Mouse (Mus musculus): ENCODE data around the gene Nsd2. TPM values are rescaled to one million over a fixed set of nuclear protein-coding genes. Genes with fewer than 3 reads are reported as not detected.
"Not testable (repeated sequence)": the region's sequence is repeated elsewhere in the genome, so short reads cannot be mapped to it uniquely, and the experiment has no call there.

The Nsd2 gene
- polyA plus RNA-seq, 1 experiment from 2014 or later: 68.8 TPM

DNA sequence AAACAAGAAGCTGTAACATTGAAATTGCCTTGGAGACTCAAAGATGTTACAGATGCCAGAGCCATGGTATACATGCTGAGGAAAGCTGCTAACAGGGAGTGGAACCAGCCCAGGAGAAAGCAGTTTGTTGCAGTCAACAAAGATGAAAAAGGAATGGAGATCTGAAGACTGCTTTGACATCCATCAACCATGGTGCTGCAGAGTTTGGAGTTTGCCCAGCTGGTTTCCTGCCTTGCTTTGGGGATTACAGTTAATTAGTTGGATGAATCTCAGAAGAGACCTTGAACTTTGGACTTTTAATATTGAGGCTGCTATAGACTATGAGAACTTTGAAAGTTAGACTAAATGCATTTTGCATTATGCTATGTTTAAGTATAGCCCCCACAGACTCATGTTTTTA, 94.5 kb downstream of the Nsd2 start:
- H3K36me3 ChIP-seq: peaks cover 64% of the 10 kb centered on the region
- not testable (repeated sequence) for H3K9me3 ChIP-seq; H3K4me3 ChIP-seq; H3K4me1 ChIP-seq (replicated peaks); H3K9ac ChIP-seq; H3K4me2 ChIP-seq; ATAC-seq (ENCODE audit: low read depth); H3K27me3 ChIP-seq; H3K27ac ChIP-seq (replicated peaks)

DNA sequence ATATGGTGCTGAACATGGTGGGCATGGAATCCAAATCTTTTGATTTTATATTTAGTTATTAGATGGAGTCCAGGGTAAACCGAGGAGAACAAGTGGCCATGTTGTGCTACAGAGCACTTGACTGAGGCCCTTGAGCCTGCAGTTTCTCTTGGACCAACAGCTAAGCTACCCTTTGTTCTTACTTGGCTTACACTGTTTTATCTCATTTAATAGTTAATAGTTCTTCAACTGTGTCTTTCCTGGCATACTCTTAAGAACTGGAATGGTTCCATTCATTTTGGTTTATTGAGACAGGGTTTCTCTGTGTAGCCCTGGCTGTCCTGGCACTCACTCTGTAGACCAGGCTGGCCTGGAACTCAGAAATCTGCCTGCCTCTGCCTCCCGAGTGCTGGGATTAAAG, 96.1 kb downstream of the Nsd2 start:
- H3K4me3 ChIP-seq: not testable (repeated sequence)

DNA sequence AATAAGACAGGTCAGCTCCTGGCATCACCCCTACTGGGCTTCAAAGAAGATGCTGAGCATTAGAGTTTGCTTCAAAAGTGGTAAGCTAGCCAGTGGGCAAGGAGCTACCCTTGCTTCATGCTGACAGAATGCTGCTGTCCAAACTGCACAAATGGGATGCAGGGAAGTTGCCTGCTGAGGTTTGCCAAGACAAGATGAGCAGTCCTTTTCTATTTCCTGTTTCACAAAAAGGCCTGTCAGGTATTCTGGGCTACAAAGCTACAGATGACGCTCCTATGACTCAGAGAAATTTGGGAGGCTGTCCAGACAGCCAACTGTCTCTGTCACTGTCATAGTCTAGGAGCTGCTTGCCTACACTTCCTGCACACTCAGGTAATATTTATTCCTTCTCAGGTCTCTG, 98.9 kb downstream of the Nsd2 start:
- ATAC-seq (ENCODE audit: low read depth): no peak
- Histone ChIP-seq H3K36me3 (peaks cover 64% of the 10 kb centered on the region), H3K4me1 (replicated peaks) (no peaks in the 10 kb centered on the region), H3K4me3 (no peak overlapping the region), H3K4me2 (no peak overlapping the region), H3K9ac (no peak overlapping the region), H3K9me3 (no peaks in the 10 kb centered on the region), H3K27me3 (no peaks in the 10 kb centered on the region), H3K27ac (replicated peaks) (no peak overlapping the region)
- 92% methylated on average over 1 of the region's 1 CpGs for WGBS

More for the DNA sequence above, 96.1 kb downstream of the Nsd2 start:
- H3K4me2 ChIP-seq; ATAC-seq (ENCODE audit: low read depth); H3K9ac ChIP-seq; H3K9me3 ChIP-seq; H3K27me3 ChIP-seq; H3K27ac ChIP-seq (replicated peaks); H3K4me1 ChIP-seq (replicated peaks): not testable (repeated sequence)
- WGBS: 95% methylated on average over 2 of the region's 2 CpGs
- peaks cover 79% of the 10 kb centered on the region for H3K36me3 ChIP-seq

DNA sequence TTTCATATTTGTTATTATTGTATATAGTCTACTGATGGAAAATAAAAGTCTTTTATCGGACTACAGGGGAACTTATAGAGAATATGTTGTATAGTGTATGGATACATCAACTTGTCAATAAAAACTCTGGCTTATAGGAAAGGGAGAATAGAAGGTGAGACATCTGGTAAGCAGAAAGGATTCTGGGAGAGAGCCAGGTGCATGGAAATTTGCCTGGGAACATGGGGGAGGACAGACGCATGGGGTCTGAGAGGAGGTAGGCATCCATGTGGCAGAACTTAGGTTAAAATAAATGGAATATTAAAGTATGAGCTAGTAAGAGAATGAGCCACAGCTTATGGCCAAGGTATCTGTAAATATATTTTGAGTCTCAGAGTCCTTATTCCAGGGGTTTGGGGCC, 99.5 kb downstream of the Nsd2 start:
- no peaks in the 10 kb centered on the region for H3K9me3 ChIP-seq
- H3K4me3 ChIP-seq: no peak overlapping the region
- peaks cover 62% of the 10 kb centered on the region for H3K36me3 ChIP-seq
- 96% methylated on average over 2 of the region's 2 CpGs for WGBS
- no peaks in the 10 kb centered on the region for H3K4me1 ChIP-seq (replicated peaks)
- H3K27ac ChIP-seq (replicated peaks): no peak overlapping the region
- no peak overlapping the region for H3K9ac ChIP-seq
- no peak for ATAC-seq (ENCODE audit: low read depth)
- no peak overlapping the region for H3K4me2 ChIP-seq
- H3K27me3 ChIP-seq: no peaks in the 10 kb centered on the region

DNA sequence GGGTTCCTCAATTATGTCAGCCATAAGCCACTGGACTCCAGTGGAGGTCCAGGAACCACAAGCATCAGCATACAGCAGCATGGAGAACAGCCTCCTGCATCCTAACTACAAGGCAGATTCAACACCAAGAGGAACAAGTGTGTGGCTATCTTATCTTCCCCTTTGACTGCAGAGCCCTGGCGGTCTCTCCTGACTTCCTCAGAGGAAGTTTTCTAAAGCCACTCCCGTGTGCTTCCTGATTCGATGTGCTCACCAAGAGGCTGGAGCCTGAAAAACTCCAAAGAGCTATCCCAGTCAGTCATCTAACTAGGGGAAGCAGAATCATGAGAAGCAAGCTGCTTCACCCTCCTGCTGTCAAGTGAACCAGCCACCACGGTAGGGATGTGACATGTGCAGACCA, 100.4 kb downstream of the Nsd2 start:
- no peak overlapping the region for H3K27ac ChIP-seq (replicated peaks)
- peaks cover 54% of the 10 kb centered on the region for H3K36me3 ChIP-seq
- no peaks in the 10 kb centered on the region for H3K27me3 ChIP-seq
- no peaks in the 10 kb centered on the region for H3K4me1 ChIP-seq (replicated peaks)
- WGBS: 87% methylated on average over 4 of the region's 4 CpGs
- no peak for ATAC-seq (ENCODE audit: low read depth)
- no peak overlapping the region for H3K4me3 ChIP-seq
- no peak overlapping the region for H3K9ac ChIP-seq
- no peaks in the 10 kb centered on the region for H3K9me3 ChIP-seq
- no peak overlapping the region for H3K4me2 ChIP-seq

DNA sequence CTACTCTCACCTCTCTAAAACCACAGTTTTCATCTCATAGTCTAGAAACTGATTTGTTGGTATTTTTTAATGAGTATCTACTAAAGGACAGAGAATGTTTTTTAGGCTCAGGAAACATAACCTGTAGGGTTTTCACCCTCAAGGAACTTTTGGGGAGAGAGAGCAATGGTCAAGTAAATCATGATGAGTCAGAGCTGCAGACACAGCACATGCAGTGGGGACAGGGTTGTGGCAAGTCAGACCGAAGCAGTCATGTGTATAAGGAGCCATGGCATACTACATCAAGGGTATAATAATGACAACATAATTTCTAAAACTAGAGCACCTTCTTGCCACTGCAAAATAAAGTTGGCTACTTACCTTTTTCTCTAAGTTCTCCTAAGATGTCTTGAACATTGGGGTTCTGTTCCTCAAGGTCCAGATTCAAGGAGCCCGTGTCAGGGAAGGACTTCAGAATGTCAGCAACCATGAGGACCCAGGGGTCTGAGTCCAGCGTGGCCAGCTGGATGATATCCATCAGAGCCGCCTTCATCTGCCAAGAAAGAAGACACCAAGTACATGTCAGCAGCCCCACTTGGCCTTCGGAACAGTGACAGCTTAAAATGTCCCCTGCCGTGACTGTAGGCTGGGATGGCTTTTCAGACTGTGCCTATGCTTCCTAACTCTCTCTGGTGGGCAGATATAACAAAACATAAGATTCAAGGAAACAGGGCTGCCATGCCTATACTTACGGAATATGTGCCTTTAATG, 101.1 kb downstream of the Nsd2 start:
- Histone ChIP-seq H3K27me3 (no peaks in the 10 kb centered on the region), H3K27ac (replicated peaks) (no peak overlapping the region), H3K4me2 (no peak overlapping the region), H3K9ac (no peak overlapping the region), H3K36me3 (peaks cover 54% of the 10 kb centered on the region), H3K9me3 (no peaks in the 10 kb centered on the region), H3K4me3 (no peak overlapping the region), H3K4me1 (replicated peaks) (no peaks in the 10 kb centered on the region)
- no peak for ATAC-seq (ENCODE audit: low read depth)
- WGBS: 87% methylated on average over 7 of the region's 7 CpGs

DNA sequence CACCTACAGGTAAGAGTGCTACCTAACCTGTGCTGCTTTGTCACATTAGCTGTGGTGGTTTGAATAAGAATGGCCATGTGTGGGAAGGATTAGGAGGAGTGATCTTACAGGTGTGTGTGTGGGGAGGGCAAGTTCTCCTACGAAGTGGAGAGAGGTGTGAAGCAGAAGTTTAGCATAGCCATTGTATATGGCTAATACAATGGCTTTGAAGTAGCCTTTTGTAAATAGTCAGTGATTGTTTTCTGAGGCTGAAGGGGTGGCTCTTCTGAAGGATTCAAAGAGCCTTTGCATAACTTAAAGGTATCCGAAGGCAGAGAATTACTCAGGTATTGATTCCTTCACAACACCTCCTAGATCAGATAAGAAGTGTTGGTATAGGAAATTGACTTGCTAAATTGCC, 102.0 kb downstream of the Nsd2 start:
- no peak for ATAC-seq (ENCODE audit: low read depth)
- 30% methylated on average over 2 of the region's 2 CpGs for WGBS
- H3K27ac ChIP-seq (replicated peaks): no peak overlapping the region
- H3K9me3 ChIP-seq: no peaks in the 10 kb centered on the region
- H3K4me1 ChIP-seq (replicated peaks): no peaks in the 10 kb centered on the region
- no peak overlapping the region for H3K4me3 ChIP-seq
- H3K27me3 ChIP-seq: no peaks in the 10 kb centered on the region
- no peak overlapping the region for H3K4me2 ChIP-seq
- no peak overlapping the region for H3K9ac ChIP-seq
- peaks cover 51% of the 10 kb centered on the region for H3K36me3 ChIP-seq

DNA sequence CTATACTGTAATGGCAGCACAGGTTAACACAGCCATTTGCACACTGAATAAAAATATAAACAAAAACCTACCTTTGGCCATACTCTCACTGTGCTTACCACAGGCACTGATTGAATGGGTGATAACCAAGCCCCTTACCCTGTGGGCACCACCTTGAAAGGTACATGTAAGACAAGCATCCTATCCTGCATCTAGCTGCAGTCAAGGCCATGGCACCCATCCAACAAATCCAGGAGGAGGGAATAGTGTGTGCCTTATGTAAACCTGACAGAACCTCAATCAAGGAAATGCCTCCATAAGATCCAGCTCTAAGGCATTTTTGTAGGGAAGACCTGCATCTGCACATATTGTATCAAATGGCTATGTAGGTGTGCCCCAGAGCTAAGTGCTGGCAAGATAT, 105.6 kb downstream of the Nsd2 start:
- Histone ChIP-seq H3K36me3 (peaks cover 49% of the 10 kb centered on the region), H3K4me3 (no peak overlapping the region), H3K4me2 (no peak overlapping the region), H3K9ac (no peak overlapping the region), H3K9me3 (0 out of 2 replicates have a peak, but pooled peaks cover 3% of the 10 kb centered on the region), H3K27ac (replicated peaks) (no peak overlapping the region), H3K27me3 (no peaks in the 10 kb centered on the region), H3K4me1 (replicated peaks) (no peaks in the 10 kb centered on the region)
- no peak for ATAC-seq (ENCODE audit: low read depth)

DNA sequence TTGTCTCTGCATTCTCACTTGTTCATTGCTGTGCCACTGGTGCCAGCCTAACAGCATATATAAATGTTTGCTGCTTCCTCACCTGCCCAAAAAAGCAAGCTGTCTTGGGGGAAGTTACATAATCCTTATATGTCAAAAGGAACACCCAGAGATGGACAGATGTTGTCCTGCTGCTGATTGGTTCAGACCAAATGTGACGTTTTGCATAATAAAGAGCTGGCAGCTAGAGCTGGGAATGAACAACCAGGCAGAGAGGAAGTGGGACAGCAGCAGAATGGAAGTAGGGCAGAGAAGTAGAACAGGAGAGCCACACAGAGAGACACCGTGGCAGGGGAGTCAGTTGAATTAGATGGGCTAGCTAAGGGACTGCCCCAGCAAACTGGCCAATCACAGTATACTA, 111.9 kb downstream of the Nsd2 start:
- Histone ChIP-seq H3K36me3 (peaks cover 36% of the 10 kb centered on the region), H3K27ac (replicated peaks) (no peak overlapping the region), H3K9ac (no peak overlapping the region), H3K27me3 (no peaks in the 10 kb centered on the region), H3K4me2 (no peak overlapping the region), H3K9me3 (0 out of 2 replicates have a peak, but pooled peaks cover 3% of the 10 kb centered on the region), H3K4me1 (replicated peaks) (peaks cover 31% of the 10 kb centered on the region), H3K4me3 (no peak overlapping the region)
- WGBS: 84% methylated on average over 2 of the region's 2 CpGs
- ATAC-seq (ENCODE audit: low read depth): no peak

DNA sequence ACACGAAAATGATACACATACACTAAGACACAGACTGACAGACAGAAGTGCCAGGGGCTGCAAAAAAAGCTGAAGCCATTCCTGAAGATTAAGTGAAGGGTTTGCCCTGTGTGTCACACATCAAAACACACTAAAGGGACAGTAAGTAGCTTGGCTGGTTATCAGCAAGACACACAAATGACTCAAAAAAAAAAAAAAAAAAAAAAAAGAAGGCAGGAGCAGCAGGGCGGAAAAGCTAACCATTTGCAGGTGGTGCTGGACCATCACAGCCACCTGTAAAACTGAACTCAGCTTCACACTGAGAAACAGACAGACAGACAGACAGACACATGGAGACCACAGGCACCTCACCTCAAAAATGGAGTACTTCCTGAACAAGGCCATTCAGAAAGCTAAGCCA, 113.6 kb downstream of the Nsd2 start:
- H3K27ac ChIP-seq (replicated peaks): no peak overlapping the region
- no peak overlapping the region for H3K4me3 ChIP-seq
- WGBS: 97% methylated on average over 2 of the region's 2 CpGs
- H3K9ac ChIP-seq: peak overlapping the region; percentile 45; the same call in 1 of the 2 replicates
- no peaks in the 10 kb centered on the region for H3K27me3 ChIP-seq
- no peak for ATAC-seq (ENCODE audit: low read depth)
- H3K4me2 ChIP-seq: peak overlapping the region; percentile 66
- peaks cover 24% of the 10 kb centered on the region for H3K36me3 ChIP-seq
- H3K9me3 ChIP-seq: 0 out of 2 replicates have a peak, but pooled peaks cover 3% of the 10 kb centered on the region
- peaks cover 31% of the 10 kb centered on the region for H3K4me1 ChIP-seq (replicated peaks)

DNA sequence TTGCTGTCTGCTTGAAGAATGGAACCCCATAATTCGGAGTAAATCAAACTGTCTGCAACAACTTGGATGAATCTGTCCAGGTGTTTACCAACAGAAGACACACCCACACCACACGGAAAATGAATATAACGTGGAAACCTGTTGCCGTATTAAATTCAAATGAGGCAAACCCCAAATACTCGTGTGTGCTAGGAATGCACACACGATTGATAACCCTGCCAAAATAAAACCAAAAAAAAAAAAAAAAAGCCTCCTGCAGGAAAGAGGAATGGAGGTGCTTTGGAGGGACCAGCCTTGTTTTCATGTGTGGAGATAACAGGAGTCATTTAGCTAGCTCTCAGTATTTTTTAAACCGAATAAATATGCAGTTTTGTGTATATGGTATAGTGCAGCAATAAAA, 114.4 kb downstream of the Nsd2 start:
- 82% methylated on average over 7 of the region's 7 CpGs for WGBS
- no peak overlapping the region for H3K27ac ChIP-seq (replicated peaks)
- peak overlapping the region; percentile 66 for H3K4me2 ChIP-seq
- H3K9me3 ChIP-seq: 0 out of 2 replicates have a peak, but pooled peaks cover 3% of the 10 kb centered on the region
- peaks cover 31% of the 10 kb centered on the region for H3K4me1 ChIP-seq (replicated peaks)
- H3K36me3 ChIP-seq: peaks cover 18% of the 10 kb centered on the region
- H3K4me3 ChIP-seq: peak overlapping the region; percentile 67
- H3K27me3 ChIP-seq: no peaks in the 10 kb centered on the region
- ATAC-seq (ENCODE audit: low read depth): no peak
- peak overlapping the region; percentile 83 for H3K9ac ChIP-seq

DNA sequence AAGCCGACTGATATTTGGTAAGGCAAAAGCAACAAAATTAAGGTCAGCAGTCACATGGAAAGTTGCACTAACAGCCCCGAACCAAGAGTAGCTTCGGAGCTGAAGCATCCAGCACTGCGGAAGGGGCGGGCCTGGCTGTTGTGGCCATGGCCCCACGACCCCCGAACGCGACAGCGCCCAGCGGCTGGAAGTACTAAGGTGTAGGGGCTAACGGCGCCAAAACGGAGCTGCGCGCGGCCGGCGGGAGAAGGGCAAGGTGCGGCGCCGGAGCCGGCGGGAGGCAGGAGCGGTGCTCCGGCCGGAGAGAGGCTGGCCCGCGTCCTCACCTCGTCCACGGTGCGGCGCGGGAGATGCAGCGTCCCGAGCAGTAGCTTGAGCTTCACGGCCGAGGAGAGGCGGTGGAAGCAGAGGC, 115.2 kb downstream of the Nsd2 start:
- H3K36me3 ChIP-seq: peaks cover 16% of the 10 kb centered on the region
- peak overlapping the region; percentile 67 for H3K4me3 ChIP-seq
- peak overlapping the region; percentile 97 for H3K27ac ChIP-seq (replicated peaks)
- ATAC-seq (ENCODE audit: low read depth): peak; percentile 69
- H3K27me3 ChIP-seq: no peaks in the 10 kb centered on the region
- H3K4me1 ChIP-seq (replicated peaks): peaks cover 31% of the 10 kb centered on the region
- H3K9me3 ChIP-seq: no peaks in the 10 kb centered on the region
- H3K4me2 ChIP-seq: peak overlapping the region; percentile 66
- under 1% methylated on average over 39 of the region's 39 CpGs for WGBS
- H3K9ac ChIP-seq: peak overlapping the region; percentile 83
